Mouse (Mus musculus): ENCODE results near the gene Aldh16a1.

DNA sequence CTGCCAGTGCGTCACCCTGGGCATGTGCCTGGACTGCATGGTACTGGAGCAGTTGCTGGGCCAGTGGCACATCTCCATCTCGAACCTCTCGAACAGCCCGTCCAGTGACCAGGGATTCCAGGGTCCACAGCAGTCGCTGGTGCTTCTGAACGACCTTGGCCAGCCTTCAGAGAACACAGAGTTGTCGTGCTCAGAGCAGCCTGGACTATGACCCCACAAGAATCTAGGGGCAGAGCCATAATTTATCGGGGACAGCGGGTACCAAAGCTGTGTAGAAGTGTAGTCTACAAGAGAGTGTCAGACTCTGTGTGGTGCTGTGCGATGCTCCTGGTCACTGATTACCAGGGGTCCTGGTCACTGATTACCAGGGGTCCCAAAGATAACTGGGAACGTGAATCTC is 6.5 kb downstream of the Aldh16a1 start:
- TF ChIP-seq EP300 (IDR thresholded peaks at IDR 0.05; ENCODE audit: low read length) (no peak), TCF12 (IDR thresholded peaks at IDR 0.05; ENCODE audit: low read depth, low read length) (no peak), MYC (IDR thresholded peaks at IDR 0.05; ENCODE audit: low read depth, low read length) (no peak), HCFC1 (IDR thresholded peaks at IDR 0.05; ENCODE audit: low read depth, low read length) (no peak)

All from CH12.LX (cell line).